Mouse (Mus musculus): ENCODE measurements around the gene Vmn1r239-ps.
"Not testable (repeated sequence)": the region's sequence is repeated elsewhere in the genome, so short reads cannot be mapped to it uniquely, and the experiment has no call there.

Gene Vmn1r239-ps

DNA sequence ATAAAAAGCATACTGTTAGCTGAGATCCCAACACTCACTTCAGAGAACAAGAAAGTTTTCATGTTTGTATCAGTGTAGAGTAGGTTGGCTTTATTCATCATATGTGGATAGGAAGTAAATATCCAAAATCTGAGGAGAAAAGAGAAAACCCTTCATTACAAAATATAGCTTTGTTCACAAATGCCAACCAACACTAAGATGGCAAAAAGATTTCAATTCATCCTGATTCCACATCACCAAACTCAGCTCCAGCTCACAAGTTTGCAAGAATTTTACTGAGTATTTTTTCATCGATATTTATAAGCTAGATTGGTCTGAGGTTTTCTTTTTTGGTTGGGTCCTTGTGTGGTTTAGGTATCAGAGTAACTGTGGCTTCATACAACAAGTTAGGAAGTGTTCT lies at the start of gene Vmn1r239-ps:
Vmn1r239-ps (minus strand) TSS at position 101 of the 400 bp plus-strand sequence.
- in situ Hi-C loops (cut with MboI, MseI) = not testable (repeated sequence)

DNA sequence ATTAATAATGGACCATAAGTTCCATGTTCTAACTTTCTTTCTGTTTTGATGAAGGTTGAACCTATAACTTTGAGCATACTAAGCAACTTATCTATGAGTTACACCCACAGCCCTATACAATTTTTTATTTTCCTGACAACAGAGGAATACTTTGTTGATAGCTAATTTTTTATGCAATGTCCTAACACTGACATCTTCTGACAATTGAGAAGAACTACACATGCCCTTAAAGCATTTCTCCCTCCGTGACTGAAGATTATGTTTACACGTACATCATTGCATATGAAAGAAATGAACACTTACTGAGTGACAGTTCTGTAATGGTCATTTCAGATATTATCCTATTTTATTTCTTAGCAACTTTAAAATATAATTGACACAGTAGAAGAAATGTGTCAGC lies 36.0 kb upstream of the Vmn1r239-ps start:
- in situ Hi-C loops (cut with MboI, MseI) = no loop called here

GRCm38 (mm10) chrX:147443386-147443785 lies 10.1 kb downstream of the Vmn1r239-ps start:
- in situ Hi-C loops (cut with MboI, MseI) = no loop called here

DNA sequence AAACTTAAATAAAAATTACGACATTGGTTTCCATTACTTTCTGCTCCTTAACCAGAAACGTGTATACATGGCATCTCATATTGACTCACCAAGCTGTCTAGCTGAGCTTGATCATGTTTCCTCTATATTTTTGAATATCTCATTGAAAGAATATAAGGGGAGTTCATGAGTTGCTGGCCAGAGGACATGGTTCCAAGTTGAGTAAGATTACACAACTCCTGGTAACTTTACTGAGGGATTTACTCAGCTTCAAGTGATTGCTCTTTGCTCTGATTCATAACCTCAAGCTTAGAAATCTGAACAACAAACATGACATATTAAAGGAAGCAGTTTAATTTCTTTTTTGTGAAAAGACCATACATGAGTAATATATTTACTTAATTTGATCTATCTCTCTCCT lies 18.1 kb downstream of the Vmn1r239-ps start:
- in situ Hi-C loops (cut with MboI, MseI) = no loop called here

GRCm38 (mm10) chrX:147429753-147430152 lies 23.8 kb downstream of the Vmn1r239-ps start:
- in situ Hi-C loops (cut with MboI, MseI) = no loop called here

DNA sequence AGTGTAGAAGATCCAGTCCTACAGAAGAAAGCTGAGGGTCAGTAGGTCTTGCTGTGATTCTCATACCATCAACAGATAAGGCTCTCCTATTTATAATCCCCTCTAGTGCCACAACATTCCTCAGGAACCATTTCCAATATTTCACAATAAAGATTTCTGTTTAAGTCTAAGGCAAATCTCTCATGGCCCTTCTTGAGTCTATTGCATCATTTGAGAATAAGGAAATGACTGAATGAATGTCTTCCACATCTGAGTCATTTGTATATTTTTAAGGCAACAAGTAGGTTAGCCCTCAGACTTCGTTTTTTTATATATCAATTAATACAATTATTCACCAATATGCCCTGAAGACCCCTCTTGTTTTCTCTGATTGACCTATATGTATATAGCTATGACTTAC lies 24.4 kb downstream of the Vmn1r239-ps start, which contains the start of gene Il13ra2:
Il13ra2 (minus strand) TSS at position 64 of the 400 bp plus-strand sequence.
- in situ Hi-C loops (cut with MboI, MseI) = no loop called here
